Comparison of ENCODE assay signal across 12 mouse cellular contexts in genomic region chr5:96238797-96239196, GRCm38 (mm10).
"Had no signal": no experiment of that assay in that cellular context is flagged by ENCODE, and none has a peak within 500 bp of the region (broad histone marks: within the 10 kb centered on the region; RNA-seq: fewer than 3 reads in every experiment).

No protein-coding gene starts in this region.

- ATAC-seq: inflammation-experienced regulatory T-cells, adult 6 months; intestine, embryonic 16.5 days; midbrain, embryonic 13.5 days; midbrain, embryonic 16.5 days had no signal

- DNase-seq: kidney, adult 18-20 months; kidney, postnatal 36 days; layer of hippocampus, postnatal 36 days; liver, embryonic 13.5 days; lung, adult 2 months; lung, postnatal 14 days; lung, postnatal 4 days; retina, postnatal 1 day had no signal
